Mouse (Mus musculus) small intestine, adult 2 months (tissue): ENCODE results near the gene Tns3. TPM values are rescaled to one million over a fixed set of nuclear protein-coding genes. Genes with fewer than 3 reads are reported as not detected.
A peak's percentile ranks its signal among the peaks of the same experiment; 100 is the strongest.

ENCODE experiments used
- H3K27ac ChIP-seq: fragments of 200-500 bp; 2 replicates; pipeline ENCODE4 v1.5.1; 2012; ENCODE audit warnings: low read depth, low read length, control low read depth, inconsistent platforms; ENCODE audit not compliant: insufficient read depth
- H3K27me3 ChIP-seq: fragments of 200-500 bp; 2 replicates; pipeline ENCODE4 v1.6.1; 2012; ENCODE audit warnings: mild to moderate bottlenecking, moderate library complexity, low read length, inconsistent platforms; ENCODE audit not compliant: control insufficient read depth, insufficient read depth
- H3K36me3 ChIP-seq: fragments of 200-500 bp; 2 replicates; pipeline ENCODE4 v1.6.1; 2012; ENCODE audit warnings: mild to moderate bottlenecking, low read length, control low read depth, inconsistent platforms; ENCODE audit not compliant: control insufficient read depth, insufficient read depth
- H3K4me1 ChIP-seq: fragments of 200-500 bp; 2 replicates; pipeline ENCODE4 v1.6.1; 2012; ENCODE audit warnings: low read length, inconsistent platforms, mixed read lengths; ENCODE audit not compliant: control insufficient read depth, insufficient read depth, insufficient read length
- H3K4me3 ChIP-seq: fragments of 200-500 bp; 2 replicates; pipeline ENCODE4 v1.5.1; 2012; ENCODE audit warnings: low read depth, mild to moderate bottlenecking, control low read depth, inconsistent platforms, low read length, moderate library complexity
- CTCF ChIP-seq: fragments of 200-500 bp; IDR thresholded peaks from 2 replicates; pipeline ENCODE4 v1.5.1; 2012; ENCODE audit warnings: low read depth, mild to moderate bottlenecking, control low read depth, inconsistent platforms, low read length, moderate library complexity, mixed read lengths; ENCODE audit not compliant: insufficient replicate concordance, insufficient read length; ENCODE audit errors: extremely low read depth
- POLR2A ChIP-seq: fragments of 200-500 bp; IDR thresholded peaks from 2 replicates; pipeline ENCODE4 v1.6.1; 2012; ENCODE audit warnings: low read depth, mild to moderate bottlenecking, control low read depth, inconsistent platforms, low read length, moderate library complexity
- WGBS: fragments of 180-500 bp; shearing (Covaris S2); methylation state at CpG from one replicate; pipeline ENCODE4 v1.1.7; 2018; 5-methylcytosine and 5-hydroxymethylcytosine counted together
- polyA plus RNA-seq: library from polyadenylated mRNA; depleted of rRNA; stranded (reverse); fragments of >200 nt; gene quantifications from 2 replicates; pipeline ENCODE4 v1.2.3, GENCODE M21; 2012

The Tns3 gene
- polyA plus RNA-seq, 1 experiment: 24.9 TPM

- H3K4me1 ChIP-seq: peaks cover 21% of the 10 kb centered on the region
- H3K27ac ChIP-seq: no peak overlapping the region
- 84% methylated on average over 13 of the region's 13 CpGs for WGBS
Observed at GRCm38 (mm10) chr11:8467403-8468160, 196.8 kb downstream of the Tns3 start.

GRCm38 (mm10) chr11:8463866-8464265 is 200.5 kb downstream of the Tns3 start:
- Histone ChIP-seq H3K4me3 (no peak overlapping the region), H3K27ac (no peak overlapping the region), H3K4me1 (peaks cover 16% of the 10 kb centered on the region), H3K36me3 (0 out of 2 replicates have a peak, but pooled peaks cover 1% of the 10 kb centered on the region), H3K27me3 (no peaks in the 10 kb centered on the region)
- 41% methylated on average over 2 of the region's 2 CpGs for WGBS
- TF ChIP-seq CTCF (no peak), POLR2A (no peak)

More at GRCm38 (mm10) chr11:8467403-8468160, 196.8 kb downstream of the Tns3 start:
- Histone ChIP-seq H3K36me3 (peaks cover 3% of the 10 kb centered on the region; the same call in 1 of the 2 replicates), H3K27me3 (no peaks in the 10 kb centered on the region), H3K4me3 (peak overlapping the region; percentile 58)
- TF ChIP-seq CTCF: no peak
- TF ChIP-seq POLR2A: no peak

- WGBS: 91% methylated on average over 3 of the region's 3 CpGs
Observed at GRCm38 (mm10) chr11:8462827-8463405, 201.4 kb downstream of the Tns3 start.

GRCm38 (mm10) chr11:8460835-8461234 is 203.5 kb downstream of the Tns3 start:
- no peak overlapping the region for H3K4me3 ChIP-seq
- H3K27me3 ChIP-seq: no peaks in the 10 kb centered on the region
- no peak overlapping the region for H3K27ac ChIP-seq
- WGBS: 38% methylated on average over 4 of the region's 4 CpGs
- H3K36me3 ChIP-seq: peaks cover 5% of the 10 kb centered on the region
- no peak for TF ChIP-seq CTCF
- TF ChIP-seq POLR2A: no peak
- peaks cover 8% of the 10 kb centered on the region for H3K4me1 ChIP-seq

More at GRCm38 (mm10) chr11:8462827-8463405, 201.4 kb downstream of the Tns3 start:
- no peak overlapping the region for H3K4me3 ChIP-seq
- peaks cover 8% of the 10 kb centered on the region for H3K4me1 ChIP-seq
- no peak overlapping the region for H3K27ac ChIP-seq
- no peaks in the 10 kb centered on the region for H3K27me3 ChIP-seq
- TF ChIP-seq POLR2A: no peak
- no peak for TF ChIP-seq CTCF
- H3K36me3 ChIP-seq: peaks cover 3% of the 10 kb centered on the region

- H3K4me1 ChIP-seq: peaks cover 2% of the 10 kb centered on the region; the same call in 1 of the 2 replicates
- no peaks in the 10 kb centered on the region for H3K27me3 ChIP-seq
- H3K36me3 ChIP-seq: peaks cover 9% of the 10 kb centered on the region
- WGBS: 73% methylated on average over 5 of the region's 5 CpGs
- H3K4me3 ChIP-seq: no peak overlapping the region
- no peak overlapping the region for H3K27ac ChIP-seq
- no peak for TF ChIP-seq CTCF
- TF ChIP-seq POLR2A: no peak
Observed at GRCm38 (mm10) chr11:8457951-8458350, 206.4 kb downstream of the Tns3 start.

GRCm38 (mm10) chr11:8456586-8457285 is 207.6 kb downstream of the Tns3 start:
- H3K4me1 ChIP-seq: peaks cover 2% of the 10 kb centered on the region; the same call in 1 of the 2 replicates
- no peak overlapping the region for H3K27ac ChIP-seq
- 78% methylated on average over 9 of the region's 9 CpGs for WGBS
- no peak for TF ChIP-seq POLR2A
- TF ChIP-seq CTCF: no peak
- H3K27me3 ChIP-seq: no peaks in the 10 kb centered on the region
- no peak overlapping the region for H3K4me3 ChIP-seq
- peaks cover 17% of the 10 kb centered on the region for H3K36me3 ChIP-seq
